Mouse (Mus musculus) monocyte, adult 2 months (primary cell): ENCODE measurements around the gene Timeless.
A peak's percentile ranks its signal among the peaks of the same experiment; 100 is the strongest.
"Not testable (repeated sequence)": the region's sequence is repeated elsewhere in the genome, so short reads cannot be mapped to it uniquely, and the experiment has no call there.

Source experiments
- DNase-seq, 2 experiments: peaks; one replicate each; pipeline ENCODE4 v3.0.0; 2022; ENCODE audit warnings: low spot score in 2 of 2, low read depth in 1 of 2

The Timeless gene

GRCm38 (mm10) chr10:128253677-128254255 lies 21.9 kb downstream of the Timeless start, which contains the start of gene Apon:
Gene Apon (plus strand): TSS chr10:128254096.
- no peak for DNase-seq

DNA sequence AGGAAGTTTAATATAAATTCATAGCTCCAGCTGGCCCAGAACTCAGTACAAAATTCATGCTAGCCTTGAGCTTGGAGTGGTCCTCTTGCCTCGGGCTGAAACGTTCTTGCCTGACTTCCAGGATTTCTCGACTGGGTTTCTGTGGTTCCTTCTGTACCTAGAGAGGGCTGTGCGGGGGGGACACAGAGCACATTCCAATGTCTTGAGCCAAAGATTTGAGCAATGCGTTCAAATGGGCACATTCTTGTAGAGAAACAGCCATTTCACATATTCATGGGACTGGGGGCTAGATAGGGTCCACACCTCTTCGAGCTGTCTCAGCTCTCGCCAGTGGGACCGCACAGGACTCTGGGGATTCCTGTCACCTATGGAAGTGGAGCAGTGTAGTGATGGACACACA lies 24.1 kb downstream of the Timeless start:
- DNase-seq = no peak

DNA sequence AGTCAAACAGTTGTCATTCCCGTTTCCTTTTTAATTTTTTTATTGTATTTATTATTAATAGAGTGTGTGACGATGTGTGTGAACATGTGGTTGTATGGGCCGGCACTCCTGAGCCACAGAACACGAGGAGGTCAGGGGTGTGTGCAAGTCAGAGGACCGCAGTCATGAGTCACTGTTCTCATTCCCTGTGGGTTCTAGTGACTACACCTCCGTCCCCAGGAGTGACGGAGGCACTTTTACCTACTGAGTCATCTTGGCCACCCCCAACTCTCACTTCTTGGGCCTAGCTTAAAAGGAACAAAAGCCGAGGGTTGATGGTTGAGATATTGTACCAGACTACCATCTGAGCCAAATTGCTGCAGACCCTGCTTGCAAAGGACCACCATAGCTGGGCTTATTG lies 24.5 kb downstream of the Timeless start:
- DNase-seq = no peak

DNA sequence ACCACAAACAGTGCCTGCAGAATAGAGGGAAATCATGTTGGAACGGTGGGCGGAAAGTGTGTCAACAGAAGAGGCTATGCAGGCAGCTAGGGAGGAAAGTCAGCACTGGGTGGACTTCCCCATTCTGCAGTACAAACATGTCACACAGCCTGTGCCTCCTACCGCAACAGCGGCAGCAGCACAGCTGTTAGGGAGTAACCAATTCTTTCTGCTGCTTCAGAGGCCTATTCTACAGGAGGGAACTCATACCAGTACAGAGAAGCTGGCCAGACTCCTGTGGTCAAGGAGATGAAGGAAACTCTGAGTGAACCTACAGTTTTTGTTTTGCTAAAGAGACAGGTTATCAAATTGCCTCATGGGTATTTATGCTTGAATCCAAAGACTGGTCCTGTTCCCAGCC lies 27.1 kb downstream of the Timeless start:
- DNase-seq = peak; percentile 20 to 27

DNA sequence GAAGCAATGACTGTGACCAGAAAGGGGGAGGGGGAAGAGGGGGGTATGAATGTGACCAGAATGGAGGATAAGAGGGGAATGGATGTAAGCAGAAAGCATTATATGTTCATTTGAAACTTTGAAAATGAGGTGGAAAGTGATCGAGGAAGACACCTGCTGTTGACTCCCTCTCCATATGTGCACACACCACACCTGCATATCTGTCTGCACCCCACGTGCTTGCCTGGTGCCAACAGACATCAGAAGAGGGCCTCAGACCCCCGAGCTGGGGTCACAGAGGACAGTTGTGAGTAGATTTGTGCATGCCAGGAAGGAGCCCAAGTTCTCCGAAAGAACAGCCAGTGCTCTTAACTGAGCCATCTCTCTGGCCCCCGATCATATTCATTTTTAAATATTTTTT lies 28.1 kb downstream of the Timeless start:
- DNase-seq = no peak

- not testable (repeated sequence) for DNase-seq
These were observed 28.5 kb downstream of the Timeless start for GRCm38 (mm10) chr10:128260376-128260775.

- no peak for DNase-seq
These were observed 30.4 kb downstream of the Timeless start for GRCm38 (mm10) chr10:128262300-128262699.

DNA sequence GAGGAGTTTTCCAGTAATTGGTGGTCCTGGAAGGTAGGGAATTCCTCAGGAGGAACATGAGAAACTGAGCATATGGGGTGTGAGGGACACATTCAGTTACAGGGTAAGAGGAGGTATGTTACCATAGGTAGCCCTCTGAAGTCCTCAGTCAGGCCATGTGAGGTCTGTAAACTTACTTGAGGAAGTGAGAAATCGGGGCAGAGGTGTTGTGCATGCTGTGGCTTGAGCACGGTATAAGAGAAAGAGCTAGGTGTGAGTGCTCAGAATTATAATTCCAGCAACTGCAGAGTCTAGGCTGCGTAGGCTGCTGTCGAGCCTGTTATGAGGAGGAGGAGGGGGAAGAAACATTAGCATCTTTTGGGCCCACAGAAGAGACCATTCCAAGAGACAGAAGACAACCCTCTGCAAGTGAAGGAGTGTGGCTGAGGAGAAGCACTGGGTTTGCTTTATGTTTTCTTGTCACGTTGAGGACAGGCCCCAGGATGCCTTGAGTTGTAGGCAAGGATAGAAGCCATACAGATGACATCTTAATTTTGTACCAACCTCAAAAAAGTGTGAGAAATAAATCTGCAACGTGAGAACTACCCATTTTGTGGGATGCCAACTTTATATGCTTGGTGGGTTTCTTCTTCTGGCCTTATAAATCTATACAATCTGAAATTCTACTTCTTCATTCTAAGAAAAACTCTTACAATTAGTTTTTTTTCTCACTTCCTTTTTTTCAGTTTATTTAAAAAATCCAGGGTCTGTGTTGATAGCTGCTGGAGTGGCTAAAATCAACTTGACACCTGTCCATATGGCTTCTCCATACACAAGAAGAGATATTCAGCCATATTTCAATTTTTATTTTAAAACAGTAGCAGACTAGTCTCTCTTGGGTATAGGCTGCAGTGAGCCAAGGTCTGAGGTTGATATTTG lies 31.8 kb downstream of the Timeless start:
- no peak for DNase-seq

- no peak for DNase-seq
These were observed 36.5 kb downstream of the Timeless start, which contains the start of gene Apof for GRCm38 (mm10) chr10:128268371-128268770. Gene Apof (plus strand): TSS chr10:128268671.

DNA sequence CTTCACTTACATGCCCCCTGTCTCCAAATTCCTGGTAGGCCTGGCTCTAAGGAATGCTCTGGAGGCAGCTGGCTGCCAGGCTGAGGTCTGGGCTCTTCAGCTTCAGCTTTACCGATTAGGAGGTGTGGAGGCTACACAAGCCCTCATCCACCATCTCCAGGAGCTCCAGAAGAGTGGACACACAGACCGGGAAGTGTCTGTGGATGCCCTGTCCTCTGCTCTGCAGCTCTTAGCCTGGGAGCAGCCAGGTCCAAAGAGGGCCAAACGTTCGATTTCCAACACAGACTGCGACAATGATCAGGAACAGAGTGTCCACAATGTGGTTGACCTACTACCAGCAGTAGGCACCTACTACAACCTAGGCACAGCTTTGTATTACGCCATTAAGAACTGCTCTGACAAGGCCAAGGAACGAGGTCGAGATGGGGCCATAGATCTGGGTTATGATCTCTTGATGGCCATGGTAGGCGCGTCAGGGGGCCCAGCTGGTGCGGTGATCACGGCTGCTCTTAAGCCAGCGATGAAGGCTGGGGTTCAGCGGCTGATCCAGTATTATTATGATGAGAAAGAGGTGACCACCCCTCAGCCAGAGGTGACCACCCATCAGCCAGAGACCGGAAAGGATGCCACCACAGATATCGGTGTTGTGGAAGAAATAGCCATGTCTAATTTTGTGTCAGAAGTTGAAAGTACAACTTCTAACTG lies 37.5 kb downstream of the Timeless start:
- DNase-seq = no peak

DNA sequence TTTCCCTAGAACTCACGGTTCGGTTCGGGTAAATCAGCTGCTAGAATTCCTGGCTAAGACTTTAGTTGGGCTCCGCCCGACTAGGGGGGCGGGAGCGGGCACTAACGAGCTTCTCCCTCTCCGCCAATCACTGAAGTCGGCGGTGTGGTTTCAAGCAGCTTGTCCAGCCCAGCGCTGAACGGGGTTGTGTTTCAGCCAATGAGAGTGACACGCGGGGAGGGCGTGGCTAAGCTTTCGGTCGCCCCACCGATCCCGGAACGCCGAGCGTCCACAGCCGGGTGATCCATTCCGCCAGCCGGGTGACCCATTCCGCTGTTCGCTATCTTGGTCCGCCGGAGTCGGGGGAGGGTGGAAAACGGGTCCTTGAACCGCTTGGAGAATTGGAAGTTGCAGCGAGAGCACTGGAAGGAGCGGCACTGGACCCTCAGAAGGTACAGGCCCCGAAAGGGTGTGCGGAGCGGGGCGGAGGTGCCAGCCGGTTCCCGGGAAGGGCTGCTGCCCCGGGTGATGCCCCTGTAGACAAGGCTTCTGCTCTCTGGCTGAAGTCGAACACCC lies 38.5 kb downstream of the Timeless start, which contains the start of gene Stat2:
Gene Stat2 (plus strand): TSS at position 273 of the 555 bp plus-strand sequence.
- peak; percentile 81 to 87 for DNase-seq

DNA sequence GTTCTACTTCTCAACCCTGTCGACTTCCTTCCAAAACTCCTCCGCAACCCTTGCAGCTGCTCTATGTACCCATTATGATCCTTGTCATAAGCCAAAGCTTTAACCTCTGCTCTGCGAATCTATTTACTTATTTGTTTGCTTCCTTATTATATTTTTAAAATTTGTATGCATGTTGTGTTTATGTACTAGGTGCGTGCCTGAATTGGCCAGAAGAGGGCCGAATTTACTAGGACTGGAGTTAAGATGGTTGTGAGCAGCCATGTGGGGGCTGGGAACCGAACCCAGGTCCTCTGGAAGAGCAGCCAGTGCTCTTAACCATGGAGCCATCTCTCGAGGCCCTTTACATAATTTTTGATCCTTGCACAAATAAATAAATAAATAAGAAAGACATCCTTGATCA lies 39.0 kb downstream of the Timeless start:
- no peak for DNase-seq

GRCm38 (mm10) chr10:128271883-128272282 lies 40.0 kb downstream of the Timeless start:
- no peak for DNase-seq

- not testable (repeated sequence) for DNase-seq
These were observed 41.1 kb downstream of the Timeless start for GRCm38 (mm10) chr10:128272819-128273439.

GRCm38 (mm10) chr10:128275374-128275773 lies 43.5 kb downstream of the Timeless start:
- DNase-seq = not testable (repeated sequence)

DNA sequence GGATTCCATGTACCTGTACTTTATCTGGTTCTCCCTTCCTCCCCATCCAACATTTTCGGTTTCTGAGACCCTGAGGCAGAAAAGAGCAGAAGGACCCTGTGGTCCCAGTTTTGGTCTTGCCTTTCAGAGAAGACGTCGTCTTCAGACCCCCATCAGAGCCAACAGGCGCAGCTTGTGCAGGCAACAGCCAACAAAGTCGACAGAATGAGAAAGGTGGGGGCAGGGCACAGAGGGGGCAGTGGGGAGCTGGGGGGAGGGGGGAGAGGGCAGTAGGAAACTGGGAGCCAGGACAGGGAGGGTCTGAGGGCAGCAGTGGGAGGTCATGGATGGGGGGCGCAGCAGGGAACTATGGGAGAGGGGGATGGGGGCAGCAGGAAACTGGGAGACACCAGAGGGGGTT lies 46.3 kb downstream of the Timeless start:
- DNase-seq = no peak

- no peak for DNase-seq
These were observed 49.1 kb downstream of the Timeless start for GRCm38 (mm10) chr10:128280943-128281342.

DNA sequence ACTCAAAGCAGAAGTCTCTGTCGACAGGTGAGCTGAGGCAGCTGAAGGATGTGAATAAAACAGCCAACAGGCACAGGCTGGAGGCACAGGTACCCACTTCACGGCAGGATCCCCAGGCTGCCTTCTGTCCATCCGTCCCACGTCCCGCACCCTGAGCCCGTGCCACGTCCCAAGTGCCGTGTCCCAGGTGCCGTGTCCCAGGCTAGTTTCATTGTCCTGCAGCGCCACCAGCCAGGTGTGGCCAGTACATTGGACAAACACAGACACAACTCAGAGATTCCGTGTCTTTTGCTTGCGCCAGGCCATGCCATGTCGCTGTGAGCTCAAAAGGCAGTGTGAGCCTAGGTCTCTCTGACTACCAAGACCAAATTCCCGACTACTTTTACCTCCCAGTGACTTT lies 49.8 kb downstream of the Timeless start:
- DNase-seq = no peak

DNA sequence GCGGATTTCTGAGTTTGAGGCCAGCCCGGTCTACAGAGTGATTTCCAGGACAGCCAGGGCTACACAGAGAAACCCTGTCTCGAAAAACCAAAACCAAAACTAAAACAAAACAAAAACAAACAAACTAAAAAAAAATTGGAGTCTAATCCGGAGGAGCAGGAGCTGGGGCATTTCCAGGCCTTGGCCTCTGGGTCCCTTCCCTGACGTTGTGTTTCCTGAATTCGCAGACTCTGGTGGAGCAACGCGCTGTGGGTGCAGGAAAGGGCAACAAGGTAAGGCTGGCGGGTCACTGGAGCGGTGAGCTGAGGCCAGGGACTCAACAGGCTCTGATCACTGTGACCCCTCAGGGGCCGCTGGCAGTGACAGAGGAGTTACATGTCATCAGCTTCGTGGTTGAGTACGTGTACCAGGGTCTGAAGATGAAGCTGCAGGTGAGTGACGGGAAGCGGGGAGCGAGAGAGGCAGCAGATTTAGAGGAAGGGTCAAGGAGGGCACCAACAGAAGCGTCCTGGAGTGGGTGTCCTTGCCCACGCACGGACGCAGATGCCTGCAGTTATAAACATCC lies 51.1 kb downstream of the Timeless start:
- no peak for DNase-seq
